Mouse (Mus musculus) mouse embryonic stem cell (cell line): Measurements from ENCODE around the gene Borcs5.

ENCODE experiments used
- in situ Hi-C, 2 experiments: fragments of 300-500 bp; cut with MboI; formaldehyde crosslinking; loops; 1 replicate in 1 of 2; 3 replicates in 1 of 2; pipeline ENCODE4 v1.14.3; 2019 to 2020; ENCODE audit warnings: low sequenced_read_pairs in 2 of 2, low pct_unique_long_range_greater_than_20kb in 1 of 2, mixed read lengths in 1 of 2; ENCODE audit not compliant: unreplicated experiment in 1 of 2

The Borcs5 gene

GRCm38 (mm10) chr6:134730978-134731377 is 91.7 kb downstream of the Borcs5 start:
- in situ Hi-C loops: no loop called here

DNA sequence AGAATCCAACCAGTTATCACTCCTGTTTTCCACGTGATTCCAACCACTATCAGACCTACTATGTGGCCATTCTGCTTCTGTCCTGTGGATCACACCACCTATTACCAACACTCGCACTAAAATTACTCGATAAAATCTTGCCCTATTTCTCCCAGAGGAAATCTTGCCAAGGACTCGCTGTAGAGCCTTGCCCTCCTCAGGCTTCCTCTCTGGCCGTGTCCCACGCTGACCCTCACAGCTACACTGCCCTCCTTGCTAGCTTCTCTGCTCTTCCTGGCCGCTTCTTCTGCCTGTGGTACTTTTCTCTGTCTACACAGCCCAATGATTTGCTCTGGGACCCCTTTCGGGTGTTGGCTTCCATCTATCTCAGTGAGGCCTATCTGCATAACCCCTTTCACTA is 93.5 kb downstream of the Borcs5 start:
- in situ Hi-C loops: no loop called here

GRCm38 (mm10) chr6:134733800-134734221 is 94.5 kb downstream of the Borcs5 start:
- in situ Hi-C loops: no loop called here

DNA sequence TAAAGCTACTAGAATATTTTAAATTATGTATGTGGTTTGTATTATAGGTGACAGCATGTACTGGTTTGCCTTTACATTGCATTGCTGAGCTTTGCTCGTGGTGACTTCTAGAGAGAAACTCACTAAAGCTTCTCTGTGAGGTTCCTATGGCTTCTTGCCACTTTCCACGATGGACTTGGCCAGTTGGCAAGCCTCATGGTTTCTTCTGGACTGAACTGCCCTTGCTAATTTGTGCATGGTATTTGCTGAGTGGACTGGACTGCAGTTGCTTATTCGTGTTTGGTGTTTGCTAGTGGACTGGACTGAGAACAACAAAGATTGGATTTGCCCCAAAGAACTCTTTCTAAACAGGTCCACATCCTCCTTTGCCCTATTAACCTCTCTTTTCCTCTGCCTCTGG is 97.5 kb downstream of the Borcs5 start:
- in situ Hi-C loops: no loop called here

- in situ Hi-C loops: no loop called here
Observed at GRCm38 (mm10) chr6:134743568-134743967, 104.3 kb downstream of the Borcs5 start.

DNA sequence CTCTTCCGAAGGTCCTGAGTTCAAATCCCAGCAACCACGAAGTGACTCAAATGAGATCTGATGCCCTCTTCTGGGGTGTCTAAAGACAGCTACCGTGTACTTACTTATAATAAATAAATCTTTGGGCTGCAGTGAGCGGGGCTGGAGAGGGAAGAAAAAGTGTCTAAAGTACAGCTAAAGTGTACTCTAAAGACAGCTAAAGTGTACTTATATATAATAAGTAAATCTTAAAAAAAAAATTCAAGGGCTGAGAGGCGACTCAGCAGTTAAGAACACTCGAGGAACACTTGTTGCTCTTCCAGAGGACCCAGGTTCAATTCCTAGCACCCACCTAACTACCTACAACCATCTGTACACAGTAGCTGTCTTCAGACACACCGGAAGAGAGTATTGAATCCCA is 106.6 kb downstream of the Borcs5 start:
- in situ Hi-C loops: no loop called here

GRCm38 (mm10) chr6:134748126-134748525 is 108.8 kb downstream of the Borcs5 start:
- in situ Hi-C loops: no loop called here

DNA sequence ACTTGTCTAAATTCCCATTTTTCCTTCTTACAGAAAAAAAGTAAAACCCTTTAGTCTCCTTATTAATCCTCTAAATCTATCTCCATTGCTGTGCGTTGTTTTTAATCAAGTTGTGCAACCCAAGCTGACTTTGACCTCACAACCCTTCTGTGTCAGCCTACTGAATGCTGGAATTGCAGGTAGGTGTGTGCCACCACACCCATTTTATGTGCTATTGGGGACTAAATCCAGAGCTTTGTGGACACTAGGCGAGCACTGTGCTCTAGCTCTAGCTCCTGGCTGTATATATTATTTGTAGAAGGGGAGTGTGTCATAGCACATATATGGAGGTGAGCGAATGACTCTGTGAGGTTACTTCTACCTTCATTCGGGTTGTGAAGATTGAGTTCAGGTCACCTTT is 111.8 kb downstream of the Borcs5 start:
- in situ Hi-C loops: no loop called here

DNA sequence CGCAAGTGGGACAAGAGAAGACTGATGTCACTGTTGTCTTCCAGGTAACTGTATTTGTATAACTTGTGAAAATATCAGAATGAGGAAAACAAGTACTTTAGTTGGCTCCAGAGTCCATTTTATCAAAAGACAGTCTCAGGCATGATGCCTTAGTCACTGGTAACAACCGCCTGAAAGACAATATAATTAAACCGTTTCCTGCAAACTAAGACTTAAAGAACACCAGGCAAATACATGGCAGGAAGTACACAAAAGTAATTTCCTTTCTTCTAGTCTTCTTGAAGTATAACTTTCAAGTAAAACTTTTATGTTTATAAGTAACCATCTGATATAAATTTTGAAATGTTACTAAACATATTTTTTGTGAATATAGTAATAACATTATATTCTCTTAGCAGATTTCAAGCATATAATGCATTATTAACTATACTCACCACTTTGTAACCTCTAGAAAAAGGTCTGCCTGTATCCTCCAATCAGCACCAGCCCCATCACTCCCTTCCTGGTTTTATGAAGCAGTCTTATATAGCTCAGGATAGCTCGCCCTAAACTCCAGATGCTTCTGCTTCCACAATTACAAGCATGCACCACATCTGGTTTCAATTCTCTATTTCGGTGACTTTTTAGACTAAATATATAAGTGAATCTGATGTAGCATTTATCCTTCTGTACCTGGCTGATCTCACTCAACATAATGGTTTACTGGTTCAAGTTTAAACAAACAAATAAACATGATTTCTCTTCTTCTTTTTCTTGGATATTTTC is 112.8 kb downstream of the Borcs5 start:
- in situ Hi-C loops: no loop called here

DNA sequence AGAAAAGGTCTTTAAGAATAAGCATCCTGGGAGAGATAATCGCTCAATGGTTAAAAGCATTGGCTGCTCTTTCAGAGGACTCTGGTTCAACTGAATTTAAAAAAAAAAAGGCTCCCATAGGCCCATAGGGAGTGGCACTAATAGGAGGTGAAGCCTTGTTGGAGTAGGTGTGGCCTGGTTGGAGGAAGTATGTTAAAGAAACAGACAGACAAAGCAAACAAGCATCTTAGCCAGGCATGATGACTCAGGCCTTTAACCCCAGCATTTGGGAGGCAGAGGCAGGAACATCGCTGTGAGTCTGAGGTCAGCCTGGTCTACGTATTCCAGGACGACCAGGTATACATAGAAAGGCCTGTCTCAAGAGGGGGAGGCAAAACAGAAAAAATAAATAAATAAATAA is 114.1 kb downstream of the Borcs5 start:
- in situ Hi-C loops: no loop called here

- in situ Hi-C loops: no loop called here
Observed at GRCm38 (mm10) chr6:134753858-134754257, 114.5 kb downstream of the Borcs5 start.

DNA sequence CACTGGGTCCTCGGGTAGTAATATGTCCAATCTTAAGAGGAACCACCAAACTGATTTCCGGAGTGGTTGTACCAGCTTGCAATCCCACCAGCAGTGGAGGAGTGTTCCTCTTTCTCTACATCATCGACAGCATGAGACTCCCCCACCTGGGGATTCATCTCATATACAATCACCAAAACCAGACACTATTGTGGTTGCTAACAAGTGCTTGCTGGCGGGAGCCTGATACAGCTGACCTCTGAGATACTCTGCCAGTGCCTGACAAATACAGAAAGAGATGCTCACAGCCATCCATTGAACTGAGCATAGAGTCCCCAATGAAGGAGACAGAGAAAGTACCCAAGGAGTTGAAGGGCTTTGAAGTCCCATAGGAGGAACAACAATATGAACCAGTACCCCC is 116.7 kb downstream of the Borcs5 start:
- in situ Hi-C loops: no loop called here
